Mouse (Mus musculus): Measurements from ENCODE around the gene Rnf215. TPM values are rescaled to one million over a fixed set of nuclear protein-coding genes. Genes with fewer than 3 reads are reported as not detected.
"Not testable (repeated sequence)": the region's sequence is repeated elsewhere in the genome, so short reads cannot be mapped to it uniquely, and the experiment has no call there.

Rnf215 gene
- polyA plus RNA-seq, 1 experiment = 4.5 TPM

- no peak for TF ChIP-seq POLR2A (IDR thresholded peaks at IDR 0.05; ENCODE audit: control insufficient read depth, low read depth, low read length)
- TF ChIP-seq CTCF (IDR thresholded peaks at IDR 0.05; ENCODE audit: control insufficient read depth, insufficient read depth, insufficient replicate concordance, low read depth, low read length) = no peak
- Histone ChIP-seq H3K4me1 (ENCODE audit: control insufficient read depth, insufficient read depth, low read length) (no peaks in the 10 kb centered on the region), H3K27me3 (ENCODE audit: control insufficient read depth, insufficient read depth, low read length) (no peaks in the 10 kb centered on the region), H3K27ac (ENCODE audit: control insufficient read depth, insufficient read depth, low read depth, low read length) (no peak overlapping the region), H3K36me3 (ENCODE audit: control insufficient read depth, insufficient read depth, low read length) (no peaks in the 10 kb centered on the region), H3K4me3 (ENCODE audit: control insufficient read depth, low read depth, low read length) (no peak overlapping the region)
Measured at GRCm38 (mm10) chr11:4104989-4105388, 30.0 kb upstream of the Rnf215 start.

- Histone ChIP-seq H3K27me3 (ENCODE audit: control insufficient read depth, insufficient read depth, low read length) (no peaks in the 10 kb centered on the region), H3K4me1 (ENCODE audit: control insufficient read depth, insufficient read depth, low read length) (no peaks in the 10 kb centered on the region), H3K4me3 (ENCODE audit: control insufficient read depth, low read depth, low read length) (no peak overlapping the region), H3K36me3 (ENCODE audit: control insufficient read depth, insufficient read depth, low read length) (no peaks in the 10 kb centered on the region), H3K27ac (ENCODE audit: control insufficient read depth, insufficient read depth, low read depth, low read length) (no peak overlapping the region)
- no peak for TF ChIP-seq CTCF (IDR thresholded peaks at IDR 0.05; ENCODE audit: control insufficient read depth, insufficient read depth, insufficient replicate concordance, low read depth, low read length)
- no peak for TF ChIP-seq POLR2A (IDR thresholded peaks at IDR 0.05; ENCODE audit: control insufficient read depth, low read depth, low read length)
Measured at GRCm38 (mm10) chr11:4105444-4105843, 29.6 kb upstream of the Rnf215 start.

GRCm38 (mm10) chr11:4107901-4108300 is 27.1 kb upstream of the Rnf215 start:
- H3K27me3 ChIP-seq (ENCODE audit: control insufficient read depth, insufficient read depth, low read length); H3K36me3 ChIP-seq (ENCODE audit: control insufficient read depth, insufficient read depth, low read length); H3K27ac ChIP-seq (ENCODE audit: control insufficient read depth, insufficient read depth, low read depth, low read length); H3K4me3 ChIP-seq (ENCODE audit: control insufficient read depth, low read depth, low read length); H3K4me1 ChIP-seq (ENCODE audit: control insufficient read depth, insufficient read depth, low read length): not testable (repeated sequence)

GRCm38 (mm10) chr11:4108691-4109090 is 26.3 kb upstream of the Rnf215 start:
- no peak overlapping the region for H3K27ac ChIP-seq (ENCODE audit: control insufficient read depth, insufficient read depth, low read depth, low read length)
- no peak for TF ChIP-seq POLR2A (IDR thresholded peaks at IDR 0.05; ENCODE audit: control insufficient read depth, low read depth, low read length)
- TF ChIP-seq CTCF (IDR thresholded peaks at IDR 0.05; ENCODE audit: control insufficient read depth, insufficient read depth, insufficient replicate concordance, low read depth, low read length) = no peak
- H3K27me3 ChIP-seq (ENCODE audit: control insufficient read depth, insufficient read depth, low read length) = no peaks in the 10 kb centered on the region
- no peaks in the 10 kb centered on the region for H3K4me1 ChIP-seq (ENCODE audit: control insufficient read depth, insufficient read depth, low read length)
- no peak overlapping the region for H3K4me3 ChIP-seq (ENCODE audit: control insufficient read depth, low read depth, low read length)
- no peaks in the 10 kb centered on the region for H3K36me3 ChIP-seq (ENCODE audit: control insufficient read depth, insufficient read depth, low read length)

GRCm38 (mm10) chr11:4112033-4112432 is 23.0 kb upstream of the Rnf215 start:
- H3K4me3 ChIP-seq (ENCODE audit: control insufficient read depth, low read depth, low read length) = no peak overlapping the region
- TF ChIP-seq POLR2A (IDR thresholded peaks at IDR 0.05; ENCODE audit: control insufficient read depth, low read depth, low read length) = no peak
- no peak for TF ChIP-seq CTCF (IDR thresholded peaks at IDR 0.05; ENCODE audit: control insufficient read depth, insufficient read depth, insufficient replicate concordance, low read depth, low read length)
- no peaks in the 10 kb centered on the region for H3K27me3 ChIP-seq (ENCODE audit: control insufficient read depth, insufficient read depth, low read length)
- no peaks in the 10 kb centered on the region for H3K4me1 ChIP-seq (ENCODE audit: control insufficient read depth, insufficient read depth, low read length)
- no peak overlapping the region for H3K27ac ChIP-seq (ENCODE audit: control insufficient read depth, insufficient read depth, low read depth, low read length)
- no peaks in the 10 kb centered on the region for H3K36me3 ChIP-seq (ENCODE audit: control insufficient read depth, insufficient read depth, low read length)

GRCm38 (mm10) chr11:4112861-4113260 is 22.1 kb upstream of the Rnf215 start:
- Histone ChIP-seq H3K4me1 (ENCODE audit: control insufficient read depth, insufficient read depth, low read length) (no peaks in the 10 kb centered on the region), H3K36me3 (ENCODE audit: control insufficient read depth, insufficient read depth, low read length) (no peaks in the 10 kb centered on the region), H3K27ac (ENCODE audit: control insufficient read depth, insufficient read depth, low read depth, low read length) (no peak overlapping the region), H3K27me3 (ENCODE audit: control insufficient read depth, insufficient read depth, low read length) (no peaks in the 10 kb centered on the region), H3K4me3 (ENCODE audit: control insufficient read depth, low read depth, low read length) (no peak overlapping the region)
- TF ChIP-seq POLR2A (IDR thresholded peaks at IDR 0.05; ENCODE audit: control insufficient read depth, low read depth, low read length) (no peak), CTCF (IDR thresholded peaks at IDR 0.05; ENCODE audit: control insufficient read depth, insufficient read depth, insufficient replicate concordance, low read depth, low read length) (no peak)

- no peak overlapping the region for H3K4me3 ChIP-seq (ENCODE audit: control insufficient read depth, low read depth, low read length)
- no peaks in the 10 kb centered on the region for H3K27me3 ChIP-seq (ENCODE audit: control insufficient read depth, insufficient read depth, low read length)
- TF ChIP-seq POLR2A (IDR thresholded peaks at IDR 0.05; ENCODE audit: control insufficient read depth, low read depth, low read length) = no peak
- TF ChIP-seq CTCF (IDR thresholded peaks at IDR 0.05; ENCODE audit: control insufficient read depth, insufficient read depth, insufficient replicate concordance, low read depth, low read length) = no peak
- H3K36me3 ChIP-seq (ENCODE audit: control insufficient read depth, insufficient read depth, low read length) = no peaks in the 10 kb centered on the region
- H3K4me1 ChIP-seq (ENCODE audit: control insufficient read depth, insufficient read depth, low read length) = no peaks in the 10 kb centered on the region
- H3K27ac ChIP-seq (ENCODE audit: control insufficient read depth, insufficient read depth, low read depth, low read length) = no peak overlapping the region
Measured at GRCm38 (mm10) chr11:4113496-4113895, 21.5 kb upstream of the Rnf215 start.

GRCm38 (mm10) chr11:4113970-4114369 is 21.0 kb upstream of the Rnf215 start:
- Histone ChIP-seq H3K4me3 (ENCODE audit: control insufficient read depth, low read depth, low read length) (no peak overlapping the region), H3K27me3 (ENCODE audit: control insufficient read depth, insufficient read depth, low read length) (no peaks in the 10 kb centered on the region), H3K4me1 (ENCODE audit: control insufficient read depth, insufficient read depth, low read length) (no peaks in the 10 kb centered on the region), H3K36me3 (ENCODE audit: control insufficient read depth, insufficient read depth, low read length) (no peaks in the 10 kb centered on the region), H3K27ac (ENCODE audit: control insufficient read depth, insufficient read depth, low read depth, low read length) (no peak overlapping the region)
- no peak for TF ChIP-seq POLR2A (IDR thresholded peaks at IDR 0.05; ENCODE audit: control insufficient read depth, low read depth, low read length)
- TF ChIP-seq CTCF (IDR thresholded peaks at IDR 0.05; ENCODE audit: control insufficient read depth, insufficient read depth, insufficient replicate concordance, low read depth, low read length) = no peak

- not testable (repeated sequence) for H3K27me3 ChIP-seq (ENCODE audit: control insufficient read depth, insufficient read depth, low read length); H3K27ac ChIP-seq (ENCODE audit: control insufficient read depth, insufficient read depth, low read depth, low read length); H3K4me1 ChIP-seq (ENCODE audit: control insufficient read depth, insufficient read depth, low read length); H3K36me3 ChIP-seq (ENCODE audit: control insufficient read depth, insufficient read depth, low read length); H3K4me3 ChIP-seq (ENCODE audit: control insufficient read depth, low read depth, low read length)
Measured at GRCm38 (mm10) chr11:4114541-4114940, 20.5 kb upstream of the Rnf215 start.
